Mouse (Mus musculus) embryo, embryonic 9.5 days (tissue): ENCODE data around the gene Rccd1.

Source experiments
- DNase-seq: peaks from one replicate; pipeline ENCODE4 v3.0.0-alpha.2; 2017; ENCODE audit errors: extremely low spot score

Gene Rccd1

DNA sequence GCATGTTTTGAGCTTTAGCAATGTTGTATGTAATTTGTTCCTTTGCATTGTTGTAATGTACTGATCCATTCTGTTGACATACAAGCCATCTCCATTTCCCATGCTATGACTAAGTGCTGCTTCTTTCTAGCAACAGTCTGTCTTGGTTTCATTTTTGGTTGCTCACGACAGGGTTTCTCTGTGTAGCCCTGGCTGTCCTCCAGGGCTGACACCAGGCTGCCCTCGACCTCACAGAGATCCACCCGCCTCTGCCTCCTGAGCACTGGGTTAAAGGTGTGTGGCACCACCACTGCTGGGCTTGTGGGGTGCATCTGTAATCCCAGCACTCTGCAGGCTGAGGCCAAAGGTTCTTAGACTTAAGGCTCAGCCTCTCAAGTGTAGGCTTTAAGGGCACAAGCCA lies 24.7 kb downstream of the Rccd1 start:
- no peak for DNase-seq

DNA sequence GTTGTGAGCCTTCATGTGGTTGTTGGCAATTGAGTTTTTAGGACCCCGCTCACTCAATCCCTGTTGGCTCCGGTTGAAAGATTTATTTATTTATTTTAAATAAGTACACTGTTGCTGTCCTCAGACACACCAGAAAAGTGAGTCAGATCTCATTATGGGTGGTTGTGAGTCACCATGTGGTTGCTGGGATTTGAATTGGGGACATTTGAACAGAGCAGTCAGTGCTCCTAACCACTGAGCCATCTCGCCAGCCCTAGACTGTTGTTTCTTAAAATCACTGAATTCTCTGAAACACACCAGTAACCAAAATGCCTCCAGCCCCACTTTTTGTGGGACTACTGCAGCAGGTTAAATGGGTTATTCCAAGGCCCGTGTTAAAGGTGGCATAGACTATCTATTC lies 25.5 kb downstream of the Rccd1 start:
- no peak for DNase-seq

DNA sequence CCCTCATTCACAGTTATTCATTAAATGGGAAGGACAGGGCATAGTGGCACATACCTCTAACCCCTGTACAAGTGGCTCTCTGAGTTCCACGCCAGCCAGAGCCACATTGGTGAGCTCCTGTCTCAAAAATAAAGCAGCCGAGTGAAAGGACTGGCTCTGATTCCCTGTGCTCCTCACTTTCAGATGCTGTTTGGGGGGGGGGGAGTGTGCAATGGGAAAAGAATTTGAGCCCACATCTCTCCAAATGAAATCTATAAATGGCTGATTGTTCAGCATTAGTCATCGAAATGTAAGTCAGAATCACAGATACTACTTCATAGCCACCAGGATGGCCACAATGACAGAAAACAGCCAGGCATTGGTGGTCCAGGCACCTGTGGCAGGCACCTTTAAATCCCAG lies 27.2 kb downstream of the Rccd1 start:
- DNase-seq: no peak

DNA sequence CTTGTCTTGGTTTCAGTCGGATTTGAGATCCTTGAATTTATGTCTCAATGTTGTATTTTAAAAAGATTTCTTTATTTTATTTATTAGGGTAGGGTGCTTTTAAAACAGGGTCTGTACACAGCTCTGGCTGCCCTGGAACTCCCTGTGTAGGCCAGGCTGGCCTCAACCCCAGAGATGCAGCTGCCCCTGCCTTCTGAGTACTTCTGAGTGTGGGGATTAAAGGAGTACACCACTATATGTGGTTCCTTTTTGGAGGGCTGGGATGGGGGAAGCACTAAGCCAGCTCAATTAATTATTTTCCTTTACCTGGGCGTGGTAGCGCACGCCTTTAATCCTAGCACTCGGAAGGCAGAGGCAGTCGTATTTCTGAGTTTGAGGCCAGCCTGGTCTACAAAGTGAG lies 27.8 kb downstream of the Rccd1 start:
- DNase-seq: no peak

DNA sequence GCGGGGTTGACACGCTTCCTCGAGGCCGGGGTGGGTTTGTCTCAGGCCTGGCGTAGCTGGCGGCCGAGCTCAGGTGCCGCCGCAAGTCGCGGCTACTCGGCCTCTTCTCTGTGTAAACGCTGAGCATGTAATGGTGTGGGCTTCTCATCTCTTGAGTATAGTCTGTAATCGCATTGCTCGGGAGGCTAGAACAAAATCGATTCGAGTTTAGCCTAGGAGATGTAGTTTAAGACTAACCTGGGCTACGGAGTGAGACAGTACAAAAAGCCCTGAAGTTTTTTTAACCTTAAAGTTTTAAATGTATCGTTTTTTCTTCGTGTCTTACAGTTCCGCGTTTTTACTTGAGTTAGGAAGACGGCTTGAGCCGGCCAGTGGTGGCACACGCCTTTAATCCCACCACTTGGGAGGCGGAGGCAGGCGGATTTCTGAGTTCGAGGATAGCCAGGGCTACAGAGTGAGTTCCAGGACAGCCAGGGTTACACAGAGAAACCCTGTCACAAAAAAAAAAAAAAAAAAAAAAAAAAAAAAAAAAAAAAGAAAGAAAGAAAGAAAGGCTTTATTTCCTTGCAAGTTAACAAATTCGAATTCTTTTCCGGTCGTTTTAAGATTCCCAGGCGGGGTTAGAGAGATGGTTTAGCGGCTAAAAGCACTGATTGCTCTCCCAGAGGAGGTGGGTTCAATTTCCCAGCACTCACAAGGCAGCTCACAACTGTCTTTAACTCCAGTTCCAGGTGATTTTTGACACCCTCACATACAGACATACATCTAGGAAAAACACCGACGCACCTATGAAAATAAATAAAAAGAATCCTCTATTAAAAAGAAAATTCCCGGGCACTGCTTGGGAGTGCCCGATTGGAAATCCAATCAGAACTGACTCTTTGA lies 29.2 kb downstream of the Rccd1 start:
- peak; percentile 61 for DNase-seq

DNA sequence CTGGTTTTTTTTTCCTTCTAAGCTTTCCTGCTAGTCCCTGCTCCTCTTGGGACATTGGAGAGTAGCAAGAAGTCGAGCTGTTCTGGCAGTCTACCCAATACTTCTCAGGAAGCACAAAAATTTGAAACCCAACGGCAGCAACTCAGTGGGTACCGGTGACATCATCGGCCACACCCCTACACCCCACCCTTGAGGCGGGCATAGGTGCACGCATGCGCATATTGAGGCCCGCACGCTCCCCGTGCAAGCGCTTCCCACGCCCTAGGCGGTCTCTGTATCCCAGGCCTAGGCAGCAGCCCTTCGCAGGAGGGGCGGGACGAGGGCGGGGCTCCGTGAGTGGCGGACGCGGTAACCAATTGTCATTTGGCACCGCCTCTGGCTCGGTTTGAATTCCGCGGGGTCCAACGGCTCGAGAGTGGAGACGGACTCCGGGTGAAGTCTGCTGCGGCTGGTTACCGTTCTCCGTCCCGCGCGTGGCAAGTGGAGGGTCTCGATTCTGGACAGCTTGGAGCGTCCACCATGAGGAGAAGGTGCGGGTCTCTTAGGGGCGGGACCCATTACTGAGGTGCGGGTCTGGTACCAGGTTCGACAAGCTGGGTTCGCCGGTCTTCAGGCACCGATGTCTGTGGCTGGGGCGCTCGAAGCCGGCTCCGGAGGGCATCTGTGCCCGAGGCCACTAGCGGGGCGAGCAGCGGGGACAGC lies 30.0 kb downstream of the Rccd1 start, which contains the start of gene Prc1:
Gene Prc1 (plus strand): TSS at position 389 of the 702 bp plus-strand sequence.
- DNase-seq: peak; percentile 100

DNA sequence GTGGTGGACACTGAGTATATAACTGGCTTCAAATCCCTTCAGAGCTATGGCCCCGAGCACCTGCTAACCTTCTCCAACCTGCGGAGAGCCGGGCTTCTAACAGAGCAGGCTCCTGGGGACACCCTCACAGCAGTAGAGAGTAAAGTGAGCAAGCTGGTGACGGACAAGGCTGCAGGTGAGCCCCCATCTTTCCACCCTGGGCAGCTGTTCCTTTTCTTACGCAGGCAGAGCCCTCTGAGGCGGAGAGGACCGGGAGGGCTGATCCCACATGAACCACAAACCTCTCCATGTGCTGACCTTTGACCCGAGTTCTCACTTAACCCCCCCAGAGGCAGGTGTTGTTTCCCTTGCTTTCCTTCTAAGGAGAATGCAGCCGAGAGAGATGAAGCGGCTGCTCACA lies 36.5 kb downstream of the Rccd1 start:
- no peak for DNase-seq

DNA sequence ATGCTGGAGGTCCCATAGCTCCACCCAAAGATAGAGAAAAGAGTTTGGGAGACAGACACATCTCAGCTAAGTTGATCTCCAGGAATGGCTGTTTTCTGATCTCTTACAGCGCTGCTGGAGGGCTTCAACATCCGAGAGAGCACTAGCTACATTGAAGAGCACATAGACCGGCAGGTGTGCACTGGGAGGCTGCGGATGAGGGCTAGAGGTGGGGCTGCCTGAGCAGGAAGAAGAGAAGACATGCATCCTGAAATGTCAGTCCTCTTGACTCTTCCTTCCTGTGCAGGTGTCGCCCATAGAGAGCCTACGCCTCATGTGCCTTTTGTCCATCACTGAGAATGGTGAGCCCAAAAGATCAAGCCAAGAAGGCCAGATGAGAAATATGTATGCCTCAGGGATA lies 38.5 kb downstream of the Rccd1 start:
- DNase-seq: no peak

DNA sequence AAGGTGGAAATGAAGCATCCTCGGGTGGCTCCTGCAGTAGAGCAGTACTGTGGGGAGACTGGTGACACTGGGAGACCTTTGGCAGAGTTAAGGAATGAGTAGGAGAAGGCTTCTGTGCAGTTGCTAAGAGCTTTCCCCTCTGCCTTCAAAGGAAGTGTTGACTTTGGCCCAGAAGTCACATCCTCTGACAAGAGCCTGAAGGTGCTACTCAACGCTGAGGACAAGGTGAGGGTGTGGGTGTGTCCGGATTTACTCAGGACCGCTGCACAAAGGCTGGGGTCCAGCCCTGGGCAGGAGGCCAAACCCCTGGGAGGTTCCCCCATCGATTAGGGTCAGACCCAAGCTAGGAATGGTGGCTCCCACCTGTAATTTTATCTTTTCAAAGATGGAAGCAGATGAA lies 39.9 kb downstream of the Rccd1 start:
- DNase-seq: no peak

DNA sequence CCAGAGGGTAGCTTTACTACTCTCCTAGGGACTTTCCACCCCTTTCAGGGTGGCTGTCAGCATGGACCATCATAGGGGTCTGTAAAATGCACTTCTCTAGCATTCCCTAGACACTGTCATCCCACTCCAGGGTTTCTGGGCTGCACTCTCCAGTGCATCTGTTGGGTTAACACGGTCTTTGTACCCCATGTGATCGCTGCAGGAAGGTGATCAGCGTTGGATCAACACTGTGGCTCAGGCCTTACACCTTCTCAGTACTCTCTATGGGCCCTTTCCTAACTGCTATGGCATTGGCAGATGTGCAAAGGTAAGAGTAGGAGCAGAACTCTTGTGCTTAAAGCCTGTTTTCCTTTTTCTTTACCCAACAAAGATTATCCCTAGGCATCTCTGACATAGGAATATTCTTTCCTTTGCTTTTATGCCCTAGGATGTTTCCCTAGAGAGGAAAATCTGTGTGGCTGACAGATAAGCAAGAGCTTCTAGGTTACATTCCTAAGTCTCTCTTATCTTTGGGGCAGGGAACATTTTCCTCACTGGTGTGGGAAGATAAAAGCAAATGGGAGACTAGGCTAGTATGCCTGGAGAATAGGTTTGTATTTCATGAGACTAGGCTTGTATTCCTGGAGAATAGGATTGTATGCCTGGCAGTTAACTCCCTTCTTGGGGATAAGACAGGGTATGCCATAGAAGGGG lies 40.9 kb downstream of the Rccd1 start:
- no peak for DNase-seq

DNA sequence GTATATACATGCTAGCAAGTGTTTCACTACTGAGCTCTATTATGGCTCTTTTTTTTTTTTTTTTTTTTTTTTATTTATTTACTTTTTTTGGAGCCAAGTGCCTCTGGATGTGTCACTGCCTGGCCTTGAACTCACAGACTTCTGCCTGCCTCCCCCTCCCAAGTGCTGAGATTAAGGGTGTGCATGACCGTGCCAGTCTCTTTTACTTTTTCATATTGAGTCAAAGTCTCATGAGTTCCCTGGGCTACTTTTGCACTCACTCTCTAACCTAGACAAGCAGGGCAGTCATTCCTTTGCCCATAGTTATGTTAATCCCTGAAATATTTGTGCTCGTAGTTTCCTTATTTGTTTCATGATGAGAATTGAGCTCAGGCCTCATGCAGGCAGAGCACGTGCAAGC lies 42.6 kb downstream of the Rccd1 start:
- no peak for DNase-seq

DNA sequence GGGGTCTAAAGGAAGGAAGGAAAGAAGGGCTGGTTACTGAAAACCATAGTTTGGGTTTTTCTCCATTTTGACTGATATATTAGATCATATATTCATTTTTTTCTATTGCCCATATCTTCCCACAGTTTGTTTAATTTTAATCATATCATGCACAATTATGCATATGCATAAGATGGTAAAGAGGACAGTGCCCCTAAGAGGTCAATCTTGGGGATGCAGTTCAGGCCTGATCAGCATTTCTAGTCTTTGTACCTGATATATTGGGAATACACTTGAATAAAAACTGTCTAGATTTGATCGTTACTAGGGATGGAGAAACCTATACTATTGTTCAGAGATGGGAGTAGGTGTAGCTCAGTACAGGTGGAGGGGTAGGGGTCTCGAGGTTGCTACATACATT lies 43.3 kb downstream of the Rccd1 start:
- DNase-seq: no peak

DNA sequence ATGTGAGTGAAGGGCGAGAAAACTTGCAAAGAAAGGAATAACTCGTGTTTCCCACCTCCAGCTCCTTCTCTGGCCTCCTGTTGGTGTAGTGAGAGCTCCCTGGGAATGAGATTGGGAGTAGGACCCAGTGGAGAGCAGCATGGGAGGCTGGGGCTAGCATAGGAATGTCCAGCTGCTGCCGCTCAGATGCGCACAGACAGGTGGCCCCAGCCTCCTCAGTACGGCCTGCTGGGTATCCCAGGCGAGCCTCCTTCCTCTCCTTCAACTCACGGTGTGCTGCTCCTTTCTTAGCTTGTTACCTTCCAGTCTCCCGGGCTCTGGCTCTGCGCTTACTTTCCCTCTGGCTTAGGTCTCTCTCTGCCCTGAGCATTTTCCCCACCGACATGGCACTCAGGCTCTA lies 44.2 kb downstream of the Rccd1 start:
- no peak for DNase-seq

DNA sequence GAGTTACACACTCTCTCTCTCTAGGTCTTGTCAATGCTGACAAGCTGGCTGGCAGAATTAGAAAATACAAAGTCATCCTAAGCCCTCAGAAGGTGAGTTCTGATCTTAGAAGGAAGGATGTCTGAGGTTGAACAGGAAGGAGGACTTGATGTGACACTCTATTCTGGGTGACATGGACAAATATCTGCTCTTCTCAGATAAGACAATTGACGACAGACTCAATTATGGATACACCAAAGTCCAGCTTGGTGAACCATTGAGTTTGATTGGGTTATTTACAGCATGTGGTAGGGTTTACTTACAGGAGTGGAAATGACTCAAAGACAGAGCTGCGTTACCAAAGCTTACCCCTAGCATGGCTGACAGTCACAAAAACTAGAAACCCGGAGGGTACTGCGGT lies 47.9 kb downstream of the Rccd1 start:
- no peak for DNase-seq

DNA sequence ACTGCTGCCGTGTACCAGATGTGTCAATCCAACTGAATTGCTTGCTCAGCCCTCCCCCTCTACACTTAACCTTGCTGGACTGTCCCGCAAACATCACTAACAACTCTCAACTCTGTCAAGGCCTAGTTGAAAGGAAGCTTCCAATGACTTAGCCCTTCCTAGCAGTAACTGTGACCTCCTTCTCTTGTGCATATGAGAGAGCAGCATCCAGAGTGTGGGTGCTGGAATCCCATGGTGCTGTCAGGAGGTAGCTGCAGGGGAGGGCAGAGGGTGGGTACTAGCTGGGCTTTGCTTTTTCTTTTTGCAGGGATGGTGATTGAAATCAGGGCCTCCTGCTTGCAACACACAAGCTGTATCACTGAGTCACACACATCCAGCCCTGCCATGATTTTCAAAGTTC lies 50.8 kb downstream of the Rccd1 start:
- no peak for DNase-seq

DNA sequence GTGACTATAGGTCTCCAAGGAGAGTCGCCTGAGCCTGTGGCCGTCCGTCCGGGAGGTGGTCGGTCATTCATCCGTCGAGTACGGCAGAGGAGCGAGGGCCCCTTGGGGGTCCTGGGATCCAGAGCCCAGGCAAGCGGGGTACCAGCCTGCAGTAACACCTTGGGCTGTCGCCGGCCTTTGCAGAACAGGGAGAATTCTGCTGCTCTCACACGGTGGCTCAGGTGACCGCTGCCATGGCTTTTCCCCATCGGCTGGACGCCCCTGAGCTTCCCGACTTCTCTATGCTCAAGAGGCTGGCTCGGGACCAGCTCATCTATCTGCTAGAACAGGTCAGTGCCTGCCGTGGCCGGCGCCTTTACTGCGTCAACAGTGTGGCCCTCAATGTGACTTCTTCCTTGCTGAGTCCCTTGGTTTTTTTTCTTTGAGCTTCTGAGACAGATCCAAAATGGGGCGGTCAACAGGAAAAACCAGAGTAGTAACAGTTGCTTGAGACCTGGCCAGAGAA lies 54.5 kb downstream of the Rccd1 start:
- no peak for DNase-seq

DNA sequence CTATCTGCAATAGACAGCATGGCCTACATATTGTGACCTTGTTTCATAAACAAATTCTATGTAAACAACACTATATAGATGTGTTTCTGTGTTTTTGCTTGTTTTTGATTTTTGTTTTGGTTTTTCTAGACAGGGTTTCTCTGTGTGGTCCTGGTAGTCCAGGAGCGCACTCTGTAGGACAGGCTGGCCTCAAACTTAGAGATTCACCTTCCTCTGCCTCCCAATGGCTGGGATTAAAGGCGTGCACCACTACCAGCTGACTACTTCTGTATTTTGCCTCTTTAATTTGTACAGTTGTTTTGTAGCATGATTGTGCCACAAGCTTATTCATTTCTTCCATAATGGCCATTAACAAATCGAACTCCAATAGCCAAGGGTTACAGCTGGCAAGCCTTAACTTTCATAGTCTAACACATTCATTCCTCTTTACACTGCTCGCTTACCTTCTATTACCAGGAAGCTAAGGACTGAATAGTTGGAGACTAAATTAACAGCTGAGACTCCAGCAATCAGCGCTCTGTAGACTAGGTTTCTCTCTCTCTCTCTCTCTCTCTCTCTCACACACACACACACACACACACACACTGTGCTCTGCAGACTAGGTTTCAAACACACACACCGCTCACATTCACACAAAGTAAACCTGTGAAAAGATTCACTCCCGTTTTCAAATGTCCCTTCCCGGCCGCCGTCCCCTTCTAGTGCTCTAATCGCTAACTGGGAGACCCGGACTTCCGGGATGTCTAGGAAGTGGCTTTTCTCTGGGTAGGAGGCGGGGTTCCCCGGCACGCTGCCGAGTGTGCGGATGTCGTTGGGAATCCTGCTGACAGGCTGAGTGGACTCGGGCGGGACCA lies 55.1 kb downstream of the Rccd1 start, which contains the start of gene Vps33b:
Gene Vps33b (plus strand): TSS at position 753 of the 854 bp plus-strand sequence.
- peak; percentile 92 for DNase-seq

DNA sequence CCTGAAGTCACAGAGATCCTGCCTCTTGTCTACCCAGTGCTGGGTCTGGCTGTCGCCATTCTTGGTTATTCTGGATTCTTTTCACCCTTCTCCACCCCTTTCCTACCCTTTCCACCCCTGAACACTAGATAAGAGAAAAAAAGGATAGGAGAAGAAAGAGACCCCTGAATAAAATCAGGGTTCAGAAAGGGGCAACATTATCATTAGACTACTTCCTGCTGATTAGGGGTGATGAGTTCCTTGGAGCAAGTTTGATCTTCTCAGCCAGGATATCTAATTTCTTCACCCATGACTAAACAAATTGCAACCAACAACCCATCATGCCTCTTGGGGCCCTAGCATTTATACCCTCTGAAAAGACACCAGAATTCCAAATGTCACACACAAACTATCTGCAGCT lies 56.5 kb downstream of the Rccd1 start:
- no peak for DNase-seq

DNA sequence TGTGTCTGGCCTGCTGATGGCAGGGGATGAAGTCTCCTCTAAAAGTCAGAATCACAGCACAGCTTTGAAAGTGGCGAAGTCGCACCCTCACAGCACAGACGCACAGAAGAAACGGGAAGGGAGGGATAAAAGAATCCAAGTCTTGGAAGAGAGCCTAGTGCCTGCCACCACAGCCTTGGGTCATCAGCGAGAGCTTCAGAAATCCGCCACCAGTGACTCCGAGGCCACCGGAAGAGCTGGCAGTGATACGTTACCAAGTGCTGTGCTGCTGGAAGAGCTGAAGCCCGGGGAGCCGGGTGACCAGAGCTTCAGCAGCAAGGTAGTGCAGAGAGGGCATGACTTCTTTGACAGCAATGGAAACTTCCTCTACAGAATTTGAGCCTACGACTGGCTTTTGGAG lies 59.6 kb downstream of the Rccd1 start:
- no peak for DNase-seq

DNA sequence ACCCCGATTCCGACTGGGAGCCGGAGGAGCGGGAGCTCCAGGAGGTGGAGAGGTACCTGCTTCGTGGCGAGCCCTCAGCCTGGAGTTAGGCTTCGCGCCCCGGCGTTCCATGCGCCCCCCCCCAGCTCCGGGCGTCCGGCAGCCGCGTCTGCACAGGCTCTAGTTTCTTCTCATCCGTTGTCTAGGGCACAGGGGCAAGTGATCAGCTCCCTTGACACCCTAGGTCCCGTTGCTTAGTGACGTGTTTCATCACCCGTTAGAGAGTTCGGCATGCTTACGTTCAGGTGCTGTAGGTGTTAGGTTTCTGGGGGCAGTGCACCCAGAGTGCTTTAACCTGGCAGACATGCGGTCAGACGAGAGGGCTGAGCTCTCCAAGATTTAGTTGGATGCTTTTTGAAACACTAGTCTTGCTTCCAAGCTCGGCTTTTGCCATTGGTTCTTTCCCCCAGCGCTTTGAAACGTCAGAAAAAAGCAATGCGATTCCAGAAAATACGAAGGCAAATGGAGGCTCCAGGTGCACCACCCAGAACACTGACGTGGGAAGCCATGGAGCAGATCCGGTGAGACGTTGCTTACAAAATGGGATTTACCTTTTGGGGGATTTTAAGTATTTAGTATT lies 62.8 kb downstream of the Rccd1 start:
- no peak for DNase-seq
